Mouse (Mus musculus): Measurements from ENCODE around the gene Mettl8. TPM values are rescaled to one million over a fixed set of nuclear protein-coding genes. Genes with fewer than 3 reads are reported as not detected.

Mettl8 gene
- polyA plus RNA-seq, 1 experiment from 2014 or later: 3.8 TPM

GRCm38 (mm10) chr2:71020674-71021073 lies 34.7 kb downstream of the Mettl8 start:
- Histone ChIP-seq H3K4me2 (ENCODE audit: low read depth, low read length) (no peak overlapping the region), H3K9me3 (ENCODE audit: low read length) (no peaks in the 10 kb centered on the region), H3K9ac (replicated peaks) (no peak overlapping the region), H3K4me1 (ENCODE audit: insufficient read depth) (peaks cover 3% of the 10 kb centered on the region), H3K36me3 (replicated peaks; ENCODE audit: insufficient read depth, low read length) (no peaks in the 10 kb centered on the region), H3K27ac (ENCODE audit: low read depth) (no peak overlapping the region), H3K27me3 (ENCODE audit: insufficient read depth, low read length) (no peaks in the 10 kb centered on the region), H3K4me3 (ENCODE audit: low read depth, low read length) (no peak overlapping the region)
- ATAC-seq (no peak), DNase-seq (no peak)
- no peak for TF ChIP-seq EP300 (IDR thresholded peaks at IDR 0.05; ENCODE audit: low read depth)
- TF ChIP-seq CTCF (IDR thresholded peaks at IDR 0.05; ENCODE audit: low read depth): no peak
- WGBS (ENCODE audit: insufficient replicate concordance): 84% methylated on average over 8 of the region's 8 CpGs

GRCm38 (mm10) chr2:71019704-71020375 lies 35.5 kb downstream of the Mettl8 start:
- Histone ChIP-seq H3K27me3 (ENCODE audit: insufficient read depth, low read length) (no peaks in the 10 kb centered on the region), H3K4me2 (ENCODE audit: low read depth, low read length) (no peak overlapping the region), H3K9me3 (ENCODE audit: low read length) (no peaks in the 10 kb centered on the region), H3K4me1 (ENCODE audit: insufficient read depth) (no peaks in the 10 kb centered on the region), H3K9ac (replicated peaks) (no peak overlapping the region), H3K27ac (ENCODE audit: low read depth) (no peak overlapping the region), H3K4me3 (ENCODE audit: low read depth, low read length) (no peak overlapping the region), H3K36me3 (replicated peaks; ENCODE audit: insufficient read depth, low read length) (no peaks in the 10 kb centered on the region)
- TF ChIP-seq EP300 (IDR thresholded peaks at IDR 0.05; ENCODE audit: low read depth) (no peak), CTCF (IDR thresholded peaks at IDR 0.05; ENCODE audit: low read depth) (no peak)
- DNase-seq (no peak), ATAC-seq (no peak)
- 72% methylated on average over 8 of the region's 8 CpGs for WGBS (ENCODE audit: insufficient replicate concordance)

GRCm38 (mm10) chr2:71019277-71019676 lies 36.1 kb downstream of the Mettl8 start:
- TF ChIP-seq CTCF (IDR thresholded peaks at IDR 0.05; ENCODE audit: low read depth): no peak
- no peaks in the 10 kb centered on the region for H3K27me3 ChIP-seq (ENCODE audit: insufficient read depth, low read length)
- WGBS (ENCODE audit: insufficient replicate concordance): 81% methylated on average over 9 of the region's 9 CpGs

GRCm38 (mm10) chr2:71013521-71013920 lies 41.9 kb downstream of the Mettl8 start:
- no peak for ATAC-seq
- H3K4me3 ChIP-seq (ENCODE audit: low read depth, low read length): no peak overlapping the region

More at GRCm38 (mm10) chr2:71019277-71019676, 36.1 kb downstream of the Mettl8 start:
- Histone ChIP-seq H3K4me3 (ENCODE audit: low read depth, low read length) (no peak overlapping the region), H3K4me1 (ENCODE audit: insufficient read depth) (no peaks in the 10 kb centered on the region), H3K9me3 (ENCODE audit: low read length) (no peaks in the 10 kb centered on the region), H3K4me2 (ENCODE audit: low read depth, low read length) (no peak overlapping the region), H3K27ac (ENCODE audit: low read depth) (no peak overlapping the region), H3K9ac (replicated peaks) (no peak overlapping the region), H3K36me3 (replicated peaks; ENCODE audit: insufficient read depth, low read length) (0 out of 2 replicates have a peak, but pooled peaks cover 5% of the 10 kb centered on the region)
- ATAC-seq: no peak
- DNase-seq: no peak

GRCm38 (mm10) chr2:71011816-71012215 lies 43.6 kb downstream of the Mettl8 start:
- H3K27ac ChIP-seq (ENCODE audit: low read depth): no peak overlapping the region
- no peak for ATAC-seq

More at GRCm38 (mm10) chr2:71013521-71013920, 41.9 kb downstream of the Mettl8 start:
- WGBS (ENCODE audit: insufficient replicate concordance): 89% methylated on average over 7 of the region's 7 CpGs
- no peak overlapping the region for H3K9ac ChIP-seq (replicated peaks)
- TF ChIP-seq EP300 (IDR thresholded peaks at IDR 0.05; ENCODE audit: low read depth) (no peak), CTCF (IDR thresholded peaks at IDR 0.05; ENCODE audit: low read depth) (no peak)
- DNase-seq: no peak
- no peak overlapping the region for H3K4me2 ChIP-seq (ENCODE audit: low read depth, low read length)
- no peaks in the 10 kb centered on the region for H3K27me3 ChIP-seq (ENCODE audit: insufficient read depth, low read length)
- H3K36me3 ChIP-seq (replicated peaks; ENCODE audit: insufficient read depth, low read length): 0 out of 2 replicates have a peak, but pooled peaks cover 6% of the 10 kb centered on the region
- H3K9me3 ChIP-seq (ENCODE audit: low read length): peaks cover 6% of the 10 kb centered on the region; the same call in 1 of the 2 replicates
- no peaks in the 10 kb centered on the region for H3K4me1 ChIP-seq (ENCODE audit: insufficient read depth)
- H3K27ac ChIP-seq (ENCODE audit: low read depth): no peak overlapping the region

GRCm38 (mm10) chr2:71004354-71004753 lies 51.0 kb downstream of the Mettl8 start:
- Histone ChIP-seq H3K27ac (ENCODE audit: low read depth) (no peak overlapping the region), H3K36me3 (replicated peaks; ENCODE audit: insufficient read depth, low read length) (no peaks in the 10 kb centered on the region), H3K4me3 (ENCODE audit: low read depth, low read length) (no peak overlapping the region), H3K4me1 (ENCODE audit: insufficient read depth) (no peaks in the 10 kb centered on the region), H3K9ac (replicated peaks) (no peak overlapping the region), H3K9me3 (ENCODE audit: low read length) (peaks cover 6% of the 10 kb centered on the region; the same call in 1 of the 2 replicates), H3K4me2 (ENCODE audit: low read depth, low read length) (no peak overlapping the region), H3K27me3 (ENCODE audit: insufficient read depth, low read length) (no peaks in the 10 kb centered on the region)
- no peak for TF ChIP-seq CTCF (IDR thresholded peaks at IDR 0.05; ENCODE audit: low read depth)
- TF ChIP-seq EP300 (IDR thresholded peaks at IDR 0.05; ENCODE audit: low read depth): no peak
- ATAC-seq (no peak), DNase-seq (no peak)
- WGBS (ENCODE audit: insufficient replicate concordance): 58% methylated on average over 4 of the region's 4 CpGs

More at GRCm38 (mm10) chr2:71011816-71012215, 43.6 kb downstream of the Mettl8 start:
- H3K4me1 ChIP-seq (ENCODE audit: insufficient read depth): no peaks in the 10 kb centered on the region
- H3K4me2 ChIP-seq (ENCODE audit: low read depth, low read length): no peak overlapping the region
- H3K27me3 ChIP-seq (ENCODE audit: insufficient read depth, low read length): no peaks in the 10 kb centered on the region
- H3K36me3 ChIP-seq (replicated peaks; ENCODE audit: insufficient read depth, low read length): 0 out of 2 replicates have a peak, but pooled peaks cover 6% of the 10 kb centered on the region
- TF ChIP-seq CTCF (IDR thresholded peaks at IDR 0.05; ENCODE audit: low read depth) (no peak), EP300 (IDR thresholded peaks at IDR 0.05; ENCODE audit: low read depth) (no peak)
- no peak for DNase-seq
- H3K4me3 ChIP-seq (ENCODE audit: low read depth, low read length): no peak overlapping the region
- 78% methylated on average over 1 of the region's 1 CpGs for WGBS (ENCODE audit: insufficient replicate concordance)
- no peak overlapping the region for H3K9ac ChIP-seq (replicated peaks)
- H3K9me3 ChIP-seq (ENCODE audit: low read length): peaks cover 6% of the 10 kb centered on the region; the same call in 1 of the 2 replicates
